Mouse (Mus musculus) T-helper 17 cell (primary cell): ENCODE measurements around the gene Gm572.

Experiments used
- in situ Hi-C, 2 experiments: fragments of 300-600 bp; cut with MboI, MseI; formaldehyde crosslinking; loops; 1 replicate in 1 of 2; 2 replicates in 1 of 2; pipeline ENCODE4 v1.15.1; 2025; ENCODE audit warnings: high pct_unique_total_duplicates in 2 of 2

The Gm572 gene

GRCm38 (mm10) chr4:148662168-148662965, 19.2 kb downstream of the Gm572 start:
- in situ Hi-C loops: loop anchor here in 1 of 2 experiments (5.0 kb wide), 1 partner anchor 665 kb away; no protein-coding TSS in a partner anchor

- in situ Hi-C loops: loop anchor here in 1 of 2 experiments (5.0 kb wide), 1 partner anchor 664 kb away; no protein-coding TSS in a partner anchor
These were observed 20.2 kb downstream of the Gm572 start for GRCm38 (mm10) chr4:148663326-148663725.

- in situ Hi-C loops: loop anchor here in 1 of 2 experiments (5.0 kb wide), 1 partner anchor 663 kb away; no protein-coding TSS in a partner anchor
These were observed 20.9 kb downstream of the Gm572 start for GRCm38 (mm10) chr4:148664021-148664420.

GRCm38 (mm10) chr4:148667006-148667755, 24.1 kb downstream of the Gm572 start:
- in situ Hi-C loops: no loop called here

- in situ Hi-C loops: no loop called here
These were observed 28.3 kb downstream of the Gm572 start for GRCm38 (mm10) chr4:148671230-148671947.

GRCm38 (mm10) chr4:148675043-148675442, 31.9 kb downstream of the Gm572 start:
- in situ Hi-C loops: no loop called here

- in situ Hi-C loops: no loop called here
These were observed 33.3 kb downstream of the Gm572 start for GRCm38 (mm10) chr4:148676188-148676960.

GRCm38 (mm10) chr4:148676961-148677637, 34.0 kb downstream of the Gm572 start:
- in situ Hi-C loops: no loop called here

GRCm38 (mm10) chr4:148678105-148678504, 35.0 kb downstream of the Gm572 start:
- in situ Hi-C loops: no loop called here

GRCm38 (mm10) chr4:148680505-148681067, 37.5 kb downstream of the Gm572 start:
- in situ Hi-C loops: no loop called here

GRCm38 (mm10) chr4:148681429-148681828, 38.3 kb downstream of the Gm572 start:
- in situ Hi-C loops: no loop called here

GRCm38 (mm10) chr4:148682961-148683360, 39.8 kb downstream of the Gm572 start:
- in situ Hi-C loops: no loop called here

GRCm38 (mm10) chr4:148683539-148683938, 40.4 kb downstream of the Gm572 start:
- in situ Hi-C loops: no loop called here

- in situ Hi-C loops: no loop called here
These were observed 43.4 kb downstream of the Gm572 start for GRCm38 (mm10) chr4:148686491-148686941.

- in situ Hi-C loops: no loop called here
These were observed 45.0 kb downstream of the Gm572 start for GRCm38 (mm10) chr4:148688091-148688490.

- in situ Hi-C loops: no loop called here
These were observed 48.1 kb downstream of the Gm572 start for GRCm38 (mm10) chr4:148691185-148691584.

GRCm38 (mm10) chr4:148693417-148693959, 50.4 kb downstream of the Gm572 start:
- in situ Hi-C loops: no loop called here

GRCm38 (mm10) chr4:148704756-148705155, 61.6 kb downstream of the Gm572 start:
- in situ Hi-C loops: loop anchor here in 1 of 2 experiments (10.0 kb wide), 1 partner anchor 370 kb away; no protein-coding TSS in a partner anchor

- in situ Hi-C loops: loop anchor here in 1 of 2 experiments (10.0 kb wide), 1 partner anchor 366 kb away; no protein-coding TSS in a partner anchor
These were observed 65.7 kb downstream of the Gm572 start for GRCm38 (mm10) chr4:148708836-148709235.
